Mouse (Mus musculus) cerebellum, adult (tissue): Measurements from ENCODE around the gene Stx6.

ENCODE experiments used
- ATAC-seq: cut with Nextera tagmentation; 2 replicates; pipeline ENCODE4 v1.9.2; 2017; ENCODE audit warnings: mild to moderate bottlenecking, moderate library complexity, mixed read lengths; ENCODE audit not compliant: insufficient number of reproducible peaks, low FRiP score, low TSS enrichment

Stx6 gene

GRCm38 (mm10) chr1:155251596-155251995, 93.1 kb downstream of the Stx6 start:
- ATAC-seq: no peak

- ATAC-seq: no peak
Observed at GRCm38 (mm10) chr1:155252631-155253121, 94.2 kb downstream of the Stx6 start.

- ATAC-seq: no peak
Observed at GRCm38 (mm10) chr1:155253126-155253525, 94.6 kb downstream of the Stx6 start.

- no peak for ATAC-seq
Observed at GRCm38 (mm10) chr1:155254309-155254708, 95.8 kb downstream of the Stx6 start.
